Mouse (Mus musculus): ENCODE results near the gene Pacsin2. TPM values are rescaled to one million over a fixed set of nuclear protein-coding genes. Genes with fewer than 3 reads are reported as not detected.
"Not testable (repeated sequence)": the region's sequence is repeated elsewhere in the genome, so short reads cannot be mapped to it uniquely, and the experiment has no call there.

Pacsin2 gene
- polyA plus RNA-seq, 1 experiment, result 108 TPM

GRCm38 (mm10) chr15:83411616-83412015 lies 52.8 kb downstream of the Pacsin2 start:
- Histone ChIP-seq H3K27ac (ENCODE audit: control insufficient read depth, insufficient read depth, low read depth, low read length) (no peak overlapping the region), H3K27me3 (ENCODE audit: control insufficient read depth, insufficient read depth, low read length) (no peaks in the 10 kb centered on the region)

GRCm38 (mm10) chr15:83410735-83411134 lies 53.7 kb downstream of the Pacsin2 start:
- Histone ChIP-seq H3K36me3 (ENCODE audit: control insufficient read depth, insufficient read depth, low read length) (no peaks in the 10 kb centered on the region), H3K4me3 (ENCODE audit: control insufficient read depth, low read depth, low read length) (no peak overlapping the region), H3K27me3 (ENCODE audit: control insufficient read depth, insufficient read depth, low read length) (no peaks in the 10 kb centered on the region), H3K4me1 (ENCODE audit: control insufficient read depth, insufficient read depth, low read length) (peaks cover 2% of the 10 kb centered on the region), H3K27ac (ENCODE audit: control insufficient read depth, insufficient read depth, low read depth, low read length) (no peak overlapping the region)
- TF ChIP-seq POLR2A (IDR thresholded peaks at IDR 0.05; ENCODE audit: control insufficient read depth, low read depth, low read length) (no peak), CTCF (IDR thresholded peaks at IDR 0.05; ENCODE audit: control insufficient read depth, insufficient read depth, insufficient replicate concordance, low read depth, low read length) (no peak)

More at GRCm38 (mm10) chr15:83411616-83412015, 52.8 kb downstream of the Pacsin2 start:
- H3K4me3 ChIP-seq (ENCODE audit: control insufficient read depth, low read depth, low read length), result no peak overlapping the region
- peaks cover 2% of the 10 kb centered on the region; the same call in 1 of the 2 replicates for H3K4me1 ChIP-seq (ENCODE audit: control insufficient read depth, insufficient read depth, low read length)
- TF ChIP-seq CTCF (IDR thresholded peaks at IDR 0.05; ENCODE audit: control insufficient read depth, insufficient read depth, insufficient replicate concordance, low read depth, low read length) (no peak), POLR2A (IDR thresholded peaks at IDR 0.05; ENCODE audit: control insufficient read depth, low read depth, low read length) (no peak)
- H3K36me3 ChIP-seq (ENCODE audit: control insufficient read depth, insufficient read depth, low read length), result no peaks in the 10 kb centered on the region

GRCm38 (mm10) chr15:83410270-83410669 lies 54.1 kb downstream of the Pacsin2 start:
- Histone ChIP-seq H3K27ac (ENCODE audit: control insufficient read depth, insufficient read depth, low read depth, low read length) (no peak overlapping the region), H3K4me3 (ENCODE audit: control insufficient read depth, low read depth, low read length) (no peak overlapping the region), H3K27me3 (ENCODE audit: control insufficient read depth, insufficient read depth, low read length) (no peaks in the 10 kb centered on the region), H3K4me1 (ENCODE audit: control insufficient read depth, insufficient read depth, low read length) (peaks cover 2% of the 10 kb centered on the region), H3K36me3 (ENCODE audit: control insufficient read depth, insufficient read depth, low read length) (no peaks in the 10 kb centered on the region)
- no peak for TF ChIP-seq POLR2A (IDR thresholded peaks at IDR 0.05; ENCODE audit: control insufficient read depth, low read depth, low read length)
- no peak for TF ChIP-seq CTCF (IDR thresholded peaks at IDR 0.05; ENCODE audit: control insufficient read depth, insufficient read depth, insufficient replicate concordance, low read depth, low read length)

GRCm38 (mm10) chr15:83408692-83409442 lies 55.5 kb downstream of the Pacsin2 start:
- Histone ChIP-seq H3K4me3 (ENCODE audit: control insufficient read depth, low read depth, low read length) (no peak overlapping the region), H3K27ac (ENCODE audit: control insufficient read depth, insufficient read depth, low read depth, low read length) (no peak overlapping the region), H3K36me3 (ENCODE audit: control insufficient read depth, insufficient read depth, low read length) (no peaks in the 10 kb centered on the region), H3K4me1 (ENCODE audit: control insufficient read depth, insufficient read depth, low read length) (peaks cover 2% of the 10 kb centered on the region), H3K27me3 (ENCODE audit: control insufficient read depth, insufficient read depth, low read length) (no peaks in the 10 kb centered on the region)
- peak; percentile 28; the same call in 1 of the 2 replicates for TF ChIP-seq CTCF (IDR thresholded peaks at IDR 0.05; ENCODE audit: control insufficient read depth, insufficient read depth, insufficient replicate concordance, low read depth, low read length)
- no peak for TF ChIP-seq POLR2A (IDR thresholded peaks at IDR 0.05; ENCODE audit: control insufficient read depth, low read depth, low read length)

- H3K4me1 ChIP-seq (ENCODE audit: control insufficient read depth, insufficient read depth, low read length), result peaks cover 2% of the 10 kb centered on the region
- no peaks in the 10 kb centered on the region for H3K36me3 ChIP-seq (ENCODE audit: control insufficient read depth, insufficient read depth, low read length)
- TF ChIP-seq CTCF (IDR thresholded peaks at IDR 0.05; ENCODE audit: control insufficient read depth, insufficient read depth, insufficient replicate concordance, low read depth, low read length) (no peak), POLR2A (IDR thresholded peaks at IDR 0.05; ENCODE audit: control insufficient read depth, low read depth, low read length) (no peak)
- H3K4me3 ChIP-seq (ENCODE audit: control insufficient read depth, low read depth, low read length), result no peak overlapping the region
- H3K27me3 ChIP-seq (ENCODE audit: control insufficient read depth, insufficient read depth, low read length), result no peaks in the 10 kb centered on the region
- no peak overlapping the region for H3K27ac ChIP-seq (ENCODE audit: control insufficient read depth, insufficient read depth, low read depth, low read length)
These were observed 56.2 kb downstream of the Pacsin2 start for GRCm38 (mm10) chr15:83408216-83408615.

GRCm38 (mm10) chr15:83407502-83407901 lies 56.9 kb downstream of the Pacsin2 start:
- Histone ChIP-seq H3K4me3 (ENCODE audit: control insufficient read depth, low read depth, low read length) (no peak overlapping the region), H3K4me1 (ENCODE audit: control insufficient read depth, insufficient read depth, low read length) (peaks cover 2% of the 10 kb centered on the region), H3K36me3 (ENCODE audit: control insufficient read depth, insufficient read depth, low read length) (no peaks in the 10 kb centered on the region), H3K27me3 (ENCODE audit: control insufficient read depth, insufficient read depth, low read length) (no peaks in the 10 kb centered on the region), H3K27ac (ENCODE audit: control insufficient read depth, insufficient read depth, low read depth, low read length) (no peak overlapping the region)
- TF ChIP-seq CTCF (IDR thresholded peaks at IDR 0.05; ENCODE audit: control insufficient read depth, insufficient read depth, insufficient replicate concordance, low read depth, low read length) (no peak), POLR2A (IDR thresholded peaks at IDR 0.05; ENCODE audit: control insufficient read depth, low read depth, low read length) (no peak)

- peak overlapping the region; percentile 45 for H3K4me3 ChIP-seq (ENCODE audit: control insufficient read depth, low read depth, low read length)
- not testable (repeated sequence) for H3K4me1 ChIP-seq (ENCODE audit: control insufficient read depth, insufficient read depth, low read length); H3K27ac ChIP-seq (ENCODE audit: control insufficient read depth, insufficient read depth, low read depth, low read length); H3K27me3 ChIP-seq (ENCODE audit: control insufficient read depth, insufficient read depth, low read length); H3K36me3 ChIP-seq (ENCODE audit: control insufficient read depth, insufficient read depth, low read length)
These were observed 58.5 kb downstream of the Pacsin2 start for GRCm38 (mm10) chr15:83405866-83406265.
